Mouse (Mus musculus) stomach, embryonic 14.5 days (tissue): ENCODE results near the gene Ephx1. TPM values are rescaled to one million over a fixed set of nuclear protein-coding genes. Genes with fewer than 3 reads are reported as not detected.
"Not testable (repeated sequence)": the region's sequence is repeated elsewhere in the genome, so short reads cannot be mapped to it uniquely, and the experiment has no call there.

Experiments used
- ATAC-seq: fragments of 200-750 bp; cut with Nextera tagmentation; 2 replicates; pipeline ENCODE4 v1.8.0; 2017; ENCODE audit warnings: low read depth, moderate TSS enrichment; ENCODE audit not compliant: insufficient number of reproducible peaks, insufficient read depth, low FRiP score
- H3K27ac ChIP-seq: fragments of 300-500 bp; sonication (generic); 2 replicates; pipeline ENCODE4 v1.5.1; 2014; ENCODE audit warnings: mild to moderate bottlenecking, low read length, moderate library complexity, mixed read lengths
- H3K27me3 ChIP-seq: fragments of 300-500 bp; sonication (generic); 2 replicates; pipeline ENCODE4 v1.6.1; 2014; ENCODE audit warnings: low read length, control low read depth, mixed read lengths; ENCODE audit not compliant: control insufficient read depth, insufficient read depth
- H3K36me3 ChIP-seq: fragments of 300-500 bp; sonication (generic); 2 replicates; pipeline ENCODE4 v1.6.1; 2014; ENCODE audit warnings: mild to moderate bottlenecking, control low read depth, low read length, moderate library complexity, mixed read lengths; ENCODE audit not compliant: control insufficient read depth, insufficient read depth
- H3K4me1 ChIP-seq: fragments of 300-500 bp; sonication (generic); 2 replicates; pipeline ENCODE4 v1.6.1; 2014; ENCODE audit warnings: low read length, control low read depth, mixed read lengths; ENCODE audit not compliant: control insufficient read depth, insufficient read depth
- H3K4me2 ChIP-seq: fragments of 300-500 bp; sonication (generic); replicated peaks from 2 replicates; pipeline ENCODE4 v1.6.1; 2014; ENCODE audit warnings: low read depth, low read length, control low read depth
- H3K4me3 ChIP-seq: fragments of 300-500 bp; sonication (generic); 2 replicates; pipeline ENCODE4 v1.5.1; 2014; ENCODE audit warnings: low read depth, low read length, control low read depth
- H3K9ac ChIP-seq: fragments of 300-500 bp; sonication (generic); replicated peaks from 2 replicates; pipeline ENCODE4 v1.6.1; 2014; ENCODE audit warnings: low read depth, mild to moderate bottlenecking, control low read depth, low read length, moderate library complexity, mixed read lengths
- H3K9me3 ChIP-seq: fragments of 300-500 bp; sonication (generic); 2 replicates; pipeline ENCODE4 v1.6.1; 2016; ENCODE audit warnings: low read depth, low read length, control low read depth; ENCODE audit not compliant: control insufficient read depth
- WGBS: fragments of 180-500 bp; shearing (Covaris S2); extraction: QIAGEN DNeasy Blood & Tissue Kit; methylation state at CpG from one replicate; pipeline ENCODE4 v1.1.7; 2014; 5-methylcytosine and 5-hydroxymethylcytosine counted together
- polyA plus RNA-seq: library from polyadenylated mRNA; unstranded; fragments of >200 nt; fragmentation: Nextera tagmentation; extraction: Ambion mirVana; gene quantifications from 2 replicates; pipeline ENCODE4 v1.2.1, GENCODE M21; 2014

Ephx1 gene
- polyA plus RNA-seq, 1 experiment from 2014 or later, result 6.4 TPM

DNA sequence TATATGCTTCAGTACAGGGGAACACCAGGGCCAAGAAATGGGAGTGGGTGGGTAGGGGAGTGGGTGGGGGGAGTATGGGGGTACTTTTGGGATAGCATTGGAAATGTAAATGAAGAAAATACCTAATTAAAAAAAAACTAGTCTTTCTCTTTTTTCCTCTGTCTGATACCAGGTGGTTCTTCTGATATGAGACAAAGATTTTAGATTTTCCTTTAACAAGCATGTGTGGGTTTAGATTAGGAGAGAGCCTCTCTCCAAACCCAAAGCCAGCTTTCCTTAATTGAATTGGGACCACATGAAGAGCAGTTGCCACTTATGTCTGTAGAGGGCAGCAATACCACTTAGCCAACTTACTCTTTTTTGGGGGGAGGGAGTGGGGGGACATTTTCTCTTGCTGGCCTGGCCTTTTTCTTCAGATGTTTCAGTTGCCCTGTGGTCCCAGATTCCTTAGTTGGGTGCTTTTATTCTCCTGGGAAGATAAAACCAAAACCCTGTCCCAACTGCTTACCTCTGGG lies 28.7 kb upstream of the Ephx1 start:
- no peak for ATAC-seq
- H3K9me3 ChIP-seq, result no peaks in the 10 kb centered on the region
- H3K36me3 ChIP-seq, result no peaks in the 10 kb centered on the region
- no peak overlapping the region for H3K4me2 ChIP-seq
- H3K4me3 ChIP-seq, result no peak overlapping the region
- H3K4me1 ChIP-seq, result no peaks in the 10 kb centered on the region
- H3K27me3 ChIP-seq, result no peaks in the 10 kb centered on the region
- H3K9ac ChIP-seq, result no peak overlapping the region
- no peak overlapping the region for H3K27ac ChIP-seq

DNA sequence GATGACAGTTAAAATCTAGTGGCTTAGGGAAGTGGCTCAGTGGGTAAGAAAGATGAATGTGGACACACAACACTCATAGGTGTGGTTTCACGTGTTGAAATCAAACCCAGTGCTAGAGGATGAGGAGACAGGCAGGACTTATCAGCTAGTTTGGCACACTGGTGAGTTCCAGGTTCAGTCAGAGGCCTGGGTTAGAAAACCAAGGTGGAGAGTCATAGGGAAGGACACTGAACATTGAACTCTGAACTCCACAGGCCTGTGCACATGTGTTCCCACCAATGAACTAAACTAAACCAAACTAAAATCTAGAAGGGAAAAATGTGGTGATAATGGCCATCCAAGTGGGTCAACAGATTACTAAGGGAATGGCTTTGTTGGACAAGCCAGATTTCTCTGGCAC lies 26.8 kb upstream of the Ephx1 start:
- Histone ChIP-seq H3K27ac (no peak overlapping the region), H3K4me1 (no peaks in the 10 kb centered on the region), H3K4me3 (no peak overlapping the region), H3K27me3 (no peaks in the 10 kb centered on the region), H3K4me2 (no peak overlapping the region), H3K9me3 (no peaks in the 10 kb centered on the region), H3K9ac (no peak overlapping the region), H3K36me3 (no peaks in the 10 kb centered on the region)
- 59% methylated on average over 1 of the region's 1 CpGs for WGBS
- ATAC-seq, result no peak

GRCm38 (mm10) chr1:181039652-181040051 lies 18.9 kb upstream of the Ephx1 start:
- H3K4me3 ChIP-seq, result no peak overlapping the region
- H3K4me1 ChIP-seq, result no peaks in the 10 kb centered on the region

GRCm38 (mm10) chr1:181037623-181038022 lies 16.9 kb upstream of the Ephx1 start:
- H3K27me3 ChIP-seq, result no peaks in the 10 kb centered on the region
- no peak overlapping the region for H3K9ac ChIP-seq
- no peaks in the 10 kb centered on the region for H3K36me3 ChIP-seq
- H3K4me2 ChIP-seq, result no peak overlapping the region
- H3K9me3 ChIP-seq, result no peaks in the 10 kb centered on the region
- 62% methylated on average over 4 of the region's 4 CpGs for WGBS
- H3K4me1 ChIP-seq, result no peaks in the 10 kb centered on the region
- H3K4me3 ChIP-seq, result no peak overlapping the region
- ATAC-seq, result no peak
- no peak overlapping the region for H3K27ac ChIP-seq

More at GRCm38 (mm10) chr1:181039652-181040051, 18.9 kb upstream of the Ephx1 start:
- Histone ChIP-seq H3K9me3 (no peaks in the 10 kb centered on the region), H3K4me2 (no peak overlapping the region; the same call in 1 of the 2 replicates), H3K27me3 (no peaks in the 10 kb centered on the region), H3K36me3 (no peaks in the 10 kb centered on the region), H3K27ac (no peak overlapping the region), H3K9ac (no peak overlapping the region)
- WGBS, result 13% methylated on average over 4 of the region's 4 CpGs
- no peak for ATAC-seq

DNA sequence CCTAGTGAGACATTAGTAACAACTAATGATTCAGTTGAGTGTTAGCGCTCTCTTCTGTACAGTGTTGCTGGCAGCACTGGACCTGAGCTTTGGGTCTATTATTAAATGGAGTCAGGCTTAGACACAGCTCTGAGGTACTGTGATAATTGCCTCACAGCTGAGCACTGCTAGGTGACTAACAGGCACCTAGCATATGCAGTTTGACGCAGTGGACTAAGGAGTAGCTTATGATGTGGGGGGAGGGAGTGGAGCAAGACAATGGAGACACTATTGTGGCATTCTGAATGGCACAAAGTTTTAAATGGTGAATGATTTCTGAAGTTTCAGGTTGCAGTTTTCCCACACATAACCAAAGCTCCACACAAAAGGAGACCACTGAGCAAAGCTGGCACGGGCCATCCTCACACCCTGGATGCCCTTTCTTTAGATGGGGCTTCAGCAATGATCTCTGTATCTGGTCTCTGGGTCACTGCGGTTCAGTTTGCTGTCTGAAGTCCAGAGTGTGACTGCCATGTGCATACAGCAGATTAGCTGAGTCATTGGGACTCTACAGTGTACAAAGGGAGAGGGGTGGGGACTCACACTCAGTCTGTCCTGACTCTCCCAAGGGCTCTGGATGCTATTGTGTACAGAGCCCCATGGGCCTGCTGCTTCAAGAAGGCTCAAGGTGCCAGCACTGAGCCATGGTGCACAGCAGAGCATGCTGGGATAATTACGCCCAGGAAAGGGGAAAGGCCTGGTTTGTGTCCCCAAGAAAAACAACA lies 14.5 kb upstream of the Ephx1 start:
- H3K27ac ChIP-seq, H3K9me3 ChIP-seq, H3K4me1 ChIP-seq, H3K4me3 ChIP-seq, H3K36me3 ChIP-seq, H3K4me2 ChIP-seq, H3K27me3 ChIP-seq, H3K9ac ChIP-seq: not testable (repeated sequence)
- 78% methylated on average over 4 of the region's 5 CpGs for WGBS
- peak; percentile 63; the same call in 1 of the 2 replicates for ATAC-seq

DNA sequence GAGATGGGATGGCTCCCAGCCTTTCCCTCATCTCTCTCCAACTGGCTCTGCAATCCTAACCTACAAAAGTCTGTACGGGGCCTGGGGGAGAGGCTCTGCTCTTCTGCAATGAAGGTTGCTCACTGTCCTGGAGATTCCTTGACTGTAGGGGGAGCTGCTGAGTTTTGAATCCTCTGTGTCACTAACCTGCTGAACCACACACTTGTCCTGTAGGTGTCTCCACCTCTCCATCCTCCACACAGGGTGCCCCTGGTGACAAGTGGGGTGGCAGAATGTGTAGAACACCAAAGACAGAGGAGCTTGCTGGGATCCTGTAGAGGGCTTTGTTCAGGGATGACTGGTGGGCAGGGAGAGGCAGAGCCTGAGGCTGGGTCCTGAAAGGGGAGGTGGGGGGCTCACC lies 1.6 kb upstream of the Ephx1 start:
- ATAC-seq, result no peak
- 8% methylated on average over 1 of the region's 1 CpGs for whole genome bisulfite sequencing

GRCm38 (mm10) chr1:181021488-181021865 lies 773 bp upstream of the Ephx1 start:
- ATAC-seq, result no peak
- 66% methylated on average over 7 of the region's 7 CpGs for WGBS
- no peak overlapping the region for H3K4me3 ChIP-seq
- H3K4me1 ChIP-seq, result no peaks in the 10 kb centered on the region; the same call in 1 of the 2 replicates
- no peaks in the 10 kb centered on the region for H3K27me3 ChIP-seq
- no peak overlapping the region for H3K4me2 ChIP-seq
- H3K27ac ChIP-seq, result no peak overlapping the region
- H3K9me3 ChIP-seq, result no peaks in the 10 kb centered on the region
- no peaks in the 10 kb centered on the region for H3K36me3 ChIP-seq
- no peak overlapping the region for H3K9ac ChIP-seq

More for the DNA sequence above, 1.6 kb upstream of the Ephx1 start:
- Histone ChIP-seq H3K27me3 (no peaks in the 10 kb centered on the region), H3K4me2 (no peak overlapping the region), H3K36me3 (no peaks in the 10 kb centered on the region), H3K9ac (no peak overlapping the region), H3K4me3 (no peak overlapping the region), H3K4me1 (no peaks in the 10 kb centered on the region), H3K9me3 (no peaks in the 10 kb centered on the region), H3K27ac (no peak overlapping the region)

GRCm38 (mm10) chr1:181017890-181018420 lies 2.7 kb downstream of the Ephx1 start:
- no peak overlapping the region for H3K4me3 ChIP-seq
- H3K4me1 ChIP-seq, result no peaks in the 10 kb centered on the region; the same call in 1 of the 2 replicates
- H3K27ac ChIP-seq, result no peak overlapping the region
- no peaks in the 10 kb centered on the region for H3K27me3 ChIP-seq
- H3K9ac ChIP-seq, result no peak overlapping the region
- no peaks in the 10 kb centered on the region for H3K9me3 ChIP-seq
- WGBS, result 74% methylated on average over 13 of the region's 13 CpGs
- H3K36me3 ChIP-seq, result no peaks in the 10 kb centered on the region
- H3K4me2 ChIP-seq, result no peak overlapping the region
- no peak for ATAC-seq
